Mouse (Mus musculus) midbrain, embryonic 10.5 days (tissue): Measurements from ENCODE around the gene Gm5771. TPM values are rescaled to one million over a fixed set of nuclear protein-coding genes. Genes with fewer than 3 reads are reported as not detected.
"Not testable (repeated sequence)": the region's sequence is repeated elsewhere in the genome, so short reads cannot be mapped to it uniquely, and the experiment has no call there.

Source experiments
- DNase-seq: peaks from one replicate; pipeline ENCODE4 v3.0.0-alpha.2; 2017; ENCODE audit warnings: low spot score
- H3K27ac ChIP-seq: fragments of 300-500 bp; sonication (generic); replicated peaks from 2 replicates; pipeline ENCODE4 v1.5.1; 2016; ENCODE audit warnings: mild to moderate bottlenecking
- H3K27me3 ChIP-seq: fragments of 300-500 bp; sonication (generic); 2 replicates; pipeline ENCODE4 v1.6.1; 2016; ENCODE audit warnings: low read depth, mild to moderate bottlenecking; ENCODE audit not compliant: poor library complexity, severe bottlenecking
- H3K36me3 ChIP-seq: fragments of 300-500 bp; sonication (generic); 2 replicates; pipeline ENCODE4 v1.6.1; 2016; ENCODE audit warnings: mild to moderate bottlenecking, moderate library complexity
- H3K4me1 ChIP-seq: fragments of 300-500 bp; sonication (generic); 2 replicates; pipeline ENCODE4 v1.6.1; 2016
- H3K4me3 ChIP-seq: fragments of 300-500 bp; sonication (generic); 2 replicates; pipeline ENCODE4 v1.5.1; 2016; ENCODE audit warnings: mild to moderate bottlenecking, moderate library complexity
- H3K9me3 ChIP-seq: fragments of 300-500 bp; sonication (generic); replicated peaks from 2 replicates; pipeline ENCODE4 v1.6.1; 2016; ENCODE audit warnings: mild to moderate bottlenecking
- WGBS: fragments of 180-500 bp; shearing (Covaris S2); methylation state at CpG from one replicate; pipeline ENCODE4 v1.1.7; 2016; 5-methylcytosine and 5-hydroxymethylcytosine counted together
- polyA plus RNA-seq: library from polyadenylated mRNA; unstranded; fragments of >200 nt; fragmentation: Nextera tagmentation; extraction: Ambion mirVana; gene quantifications from 2 replicates; pipeline ENCODE4 v1.2.1, GENCODE M21; 2016

Gene Gm5771
- not detected in 2 replicates for polyA plus RNA-seq

- not testable (repeated sequence) for H3K27ac ChIP-seq, DNase-seq, H3K36me3 ChIP-seq, H3K4me1 ChIP-seq, H3K4me3 ChIP-seq, H3K9me3 ChIP-seq, H3K27me3 ChIP-seq
Observed at GRCm38 (mm10) chr6:41392056-41392455, at the start of gene Gm5771. Gene Gm5771, plus strand, starts transcription at chr6:41392356.

DNA sequence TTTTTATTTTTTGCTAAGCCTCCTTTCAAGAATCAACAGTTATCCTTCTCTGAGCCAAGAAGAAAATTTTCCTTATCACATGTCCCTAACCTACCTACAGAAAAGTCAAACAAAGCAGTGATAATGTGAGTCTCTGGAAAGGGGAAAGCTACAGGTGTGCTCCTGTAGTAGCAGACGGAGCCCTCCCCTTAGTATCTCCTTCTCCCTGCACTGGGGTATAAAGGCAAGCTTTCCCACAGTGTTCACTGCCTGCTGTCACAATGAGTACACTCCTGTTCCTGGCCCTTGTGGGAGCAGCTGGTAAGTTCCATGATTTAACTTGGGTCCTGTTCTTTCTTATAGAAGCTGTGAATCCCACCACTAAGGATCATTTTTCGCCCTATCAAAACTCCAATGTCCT is 38.2 kb upstream of the Gm5771 start, which contains the start of gene Try10:
Try10 (plus strand) TSS at position 174 of the 400 bp plus-strand sequence.
- Histone ChIP-seq H3K9me3 (no peaks in the 10 kb centered on the region), H3K4me1 (no peaks in the 10 kb centered on the region), H3K27ac (no peak within 1 kb of the TSS), H3K36me3 (no peaks in the 10 kb centered on the region), H3K4me3 (no peak within 1 kb of the TSS), H3K27me3 (no peaks in the 10 kb centered on the region)
- WGBS = 89% methylated on average over 2 of the region's 2 CpGs
- DNase-seq = no peak

DNA sequence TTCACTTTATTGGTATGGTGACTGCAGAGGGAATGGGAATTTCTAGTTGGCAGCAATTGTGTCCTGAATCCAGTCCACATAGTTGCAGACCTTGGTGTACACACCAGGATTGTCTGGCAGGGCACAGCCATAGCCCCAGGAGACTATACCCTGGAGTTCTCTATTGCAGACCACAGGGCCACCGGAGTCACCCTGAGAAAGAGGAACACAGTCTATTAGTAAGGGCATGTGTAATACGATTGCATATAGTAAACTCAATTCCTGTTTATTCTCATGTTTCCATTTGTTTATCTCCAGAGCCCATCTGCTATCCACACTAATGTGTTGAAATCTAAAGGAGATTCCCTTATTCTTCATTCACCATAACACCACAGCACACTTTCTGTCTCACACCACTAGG is 18.4 kb upstream of the Gm5771 start:
- H3K36me3 ChIP-seq, H3K27me3 ChIP-seq, H3K4me1 ChIP-seq, H3K27ac ChIP-seq, H3K9me3 ChIP-seq, DNase-seq, H3K4me3 ChIP-seq: not testable (repeated sequence)
- 94% methylated on average over 2 of the region's 2 CpGs for WGBS

- not testable (repeated sequence) for H3K9me3 ChIP-seq, H3K36me3 ChIP-seq, H3K27me3 ChIP-seq, H3K27ac ChIP-seq, H3K4me3 ChIP-seq, H3K4me1 ChIP-seq, DNase-seq
Observed at GRCm38 (mm10) chr6:41377578-41377977, 14.6 kb upstream of the Gm5771 start, which contains the start of gene Prss3. Gene Prss3, minus strand, starts transcription at chr6:41377678.

- Histone ChIP-seq H3K4me3 (no peak overlapping the region), H3K9me3 (no peaks in the 10 kb centered on the region), H3K36me3 (no peaks in the 10 kb centered on the region), H3K27ac (no peak overlapping the region), H3K4me1 (no peaks in the 10 kb centered on the region), H3K27me3 (no peaks in the 10 kb centered on the region)
- no peak for DNase-seq
- 84% methylated on average over 2 of the region's 2 CpGs for WGBS
Observed at GRCm38 (mm10) chr6:41386781-41387180, 5.4 kb upstream of the Gm5771 start.

GRCm38 (mm10) chr6:41391640-41392039 is 516 bp upstream of the Gm5771 start:
- not testable (repeated sequence) for DNase-seq, H3K9me3 ChIP-seq, H3K4me1 ChIP-seq, H3K4me3 ChIP-seq, H3K27me3 ChIP-seq, H3K27ac ChIP-seq, H3K36me3 ChIP-seq
- 74% methylated on average over 1 of the region's 1 CpGs for WGBS

- not testable (repeated sequence) for H3K9me3 ChIP-seq, H3K4me3 ChIP-seq, DNase-seq, H3K27ac ChIP-seq, H3K27me3 ChIP-seq, H3K4me1 ChIP-seq, H3K36me3 ChIP-seq
- WGBS = 86% methylated on average over 2 of the region's 2 CpGs
Observed at GRCm38 (mm10) chr6:41442261-41442660, 50.1 kb downstream of the Gm5771 start.

DNA sequence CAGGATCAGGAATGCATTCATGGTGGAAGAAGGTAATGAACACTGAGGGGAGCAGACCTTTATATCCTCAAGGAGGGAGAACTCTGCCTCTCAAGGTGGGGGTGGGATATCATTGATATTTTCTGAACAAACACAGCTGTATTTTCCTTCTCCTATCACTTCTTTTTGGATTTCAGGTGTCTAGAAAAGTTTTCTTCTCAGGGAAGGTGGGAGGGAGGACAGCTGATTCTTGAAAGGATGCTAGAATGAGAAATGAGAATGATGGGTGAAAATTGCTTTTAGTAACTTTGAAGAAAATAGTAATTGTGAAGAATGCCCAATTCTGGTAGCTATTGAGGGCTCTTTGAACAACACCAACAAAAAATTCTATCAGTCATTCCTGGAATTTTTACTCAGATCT is 53.9 kb downstream of the Gm5771 start, which contains the start of gene Gm10334:
Gm10334 (minus strand) TSS at position 101 of the 400 bp plus-strand sequence.
- not testable (repeated sequence) for H3K4me3 ChIP-seq, H3K27ac ChIP-seq, H3K36me3 ChIP-seq, H3K9me3 ChIP-seq, H3K4me1 ChIP-seq, H3K27me3 ChIP-seq, DNase-seq

Other genes with a start within 250 kb of the Gm5771 start
- gene Try4, start 90.1 kb upstream of the Gm5771 start, polyA plus RNA-seq = not detected in 2 replicates
- gene Try5, start 75.5 kb upstream of the Gm5771 start, polyA plus RNA-seq = not detected in 2 replicates
- gene Try10, start 38.3 kb upstream of the Gm5771 start, polyA plus RNA-seq = not detected in 2 replicates
- not detected in 2 replicates for gene Prss3, start 14.7 kb upstream of the Gm5771 start, polyA plus RNA-seq
- gene Gm10334, start 53.8 kb downstream of the Gm5771 start, polyA plus RNA-seq = not detected in 2 replicates
- not detected in 2 replicates for gene Prss1, start 66.6 kb downstream of the Gm5771 start, polyA plus RNA-seq
- gene Prss2, start 129.4 kb downstream of the Gm5771 start, polyA plus RNA-seq = not detected in 2 replicates
- 13.9 and 17.0 TPM in 2 replicates for gene Ephb6, start 213.1 kb downstream of the Gm5771 start, polyA plus RNA-seq
- gene Trpv6, start 244.0 kb downstream of the Gm5771 start, polyA plus RNA-seq = 0.10 and 0.27 TPM in 2 replicates